Mouse (Mus musculus): ENCODE data around the gene Lsp1. TPM values are rescaled to one million over a fixed set of nuclear protein-coding genes. Genes with fewer than 3 reads are reported as not detected.

The Lsp1 gene
- polyA plus RNA-seq, 1 experiment from 2014 or later = 3.7 TPM

GRCm38 (mm10) chr7:142470808-142471413, 10.3 kb downstream of the Lsp1 start:
- peaks cover 6% of the 10 kb centered on the region; the same call in 1 of the 2 replicates for H3K4me1 ChIP-seq
- ATAC-seq (replicated peaks) = no peak
- H3K36me3 ChIP-seq (replicated peaks) = no peaks in the 10 kb centered on the region
- no peak overlapping the region for H3K4me3 ChIP-seq
- 27% methylated on average over 4 of the region's 4 CpGs for WGBS
- H3K4me2 ChIP-seq = no peak overlapping the region
- no peaks in the 10 kb centered on the region for H3K9me3 ChIP-seq
- no peak overlapping the region for H3K27ac ChIP-seq
- H3K27me3 ChIP-seq (replicated peaks) = no peaks in the 10 kb centered on the region
- H3K9ac ChIP-seq = no peak overlapping the region

GRCm38 (mm10) chr7:142471414-142471861, 10.8 kb downstream of the Lsp1 start:
- 39% methylated on average over 6 of the region's 6 CpGs for WGBS
- Histone ChIP-seq H3K36me3 (replicated peaks) (no peaks in the 10 kb centered on the region), H3K4me3 (no peak overlapping the region), H3K9me3 (no peaks in the 10 kb centered on the region), H3K4me1 (peaks cover 6% of the 10 kb centered on the region; the same call in 1 of the 2 replicates), H3K9ac (no peak overlapping the region), H3K27me3 (replicated peaks) (no peaks in the 10 kb centered on the region), H3K4me2 (no peak overlapping the region), H3K27ac (no peak overlapping the region)
- no peak for ATAC-seq (replicated peaks)

GRCm38 (mm10) chr7:142471884-142472570, 11.4 kb downstream of the Lsp1 start:
- no peak for ATAC-seq (replicated peaks)
- no peak overlapping the region for H3K4me2 ChIP-seq
- no peak overlapping the region for H3K9ac ChIP-seq
- H3K4me3 ChIP-seq = no peak overlapping the region
- H3K27ac ChIP-seq = no peak overlapping the region
- H3K4me1 ChIP-seq = peaks cover 6% of the 10 kb centered on the region; the same call in 1 of the 2 replicates
- 35% methylated on average over 15 of the region's 15 CpGs for WGBS
- H3K9me3 ChIP-seq = no peaks in the 10 kb centered on the region
- no peaks in the 10 kb centered on the region for H3K36me3 ChIP-seq (replicated peaks)
- H3K27me3 ChIP-seq (replicated peaks) = no peaks in the 10 kb centered on the region

GRCm38 (mm10) chr7:142472936-142473335, 12.3 kb downstream of the Lsp1 start:
- WGBS = 92% methylated on average over 4 of the region's 4 CpGs
- H3K27me3 ChIP-seq (replicated peaks) = no peaks in the 10 kb centered on the region
- no peak for ATAC-seq (replicated peaks)
- peaks cover 6% of the 10 kb centered on the region; the same call in 1 of the 2 replicates for H3K4me1 ChIP-seq
- no peak overlapping the region for H3K4me2 ChIP-seq
- no peak overlapping the region for H3K9ac ChIP-seq
- H3K36me3 ChIP-seq (replicated peaks) = no peaks in the 10 kb centered on the region
- no peak overlapping the region for H3K4me3 ChIP-seq
- H3K9me3 ChIP-seq = no peaks in the 10 kb centered on the region
- no peak overlapping the region for H3K27ac ChIP-seq

- no peaks in the 10 kb centered on the region for H3K9me3 ChIP-seq
- no peak overlapping the region for H3K27ac ChIP-seq
- ATAC-seq (replicated peaks) = no peak
- peaks cover 6% of the 10 kb centered on the region; the same call in 1 of the 2 replicates for H3K4me1 ChIP-seq
- no peak overlapping the region for H3K9ac ChIP-seq
- WGBS = 95% methylated on average over 2 of the region's 2 CpGs
- no peaks in the 10 kb centered on the region for H3K36me3 ChIP-seq (replicated peaks)
- no peak overlapping the region for H3K4me2 ChIP-seq
- no peak overlapping the region for H3K4me3 ChIP-seq
- H3K27me3 ChIP-seq (replicated peaks) = no peaks in the 10 kb centered on the region
Measured at GRCm38 (mm10) chr7:142473476-142473875, 12.9 kb downstream of the Lsp1 start.

GRCm38 (mm10) chr7:142474799-142475198, 14.2 kb downstream of the Lsp1 start:
- Histone ChIP-seq H3K4me3 (no peak overlapping the region), H3K4me2 (no peak overlapping the region), H3K9me3 (no peaks in the 10 kb centered on the region), H3K9ac (no peak overlapping the region), H3K27me3 (replicated peaks) (no peaks in the 10 kb centered on the region), H3K4me1 (peaks cover 6% of the 10 kb centered on the region; the same call in 1 of the 2 replicates), H3K36me3 (replicated peaks) (no peaks in the 10 kb centered on the region), H3K27ac (no peak overlapping the region)
- WGBS = 89% methylated on average over 14 of the region's 14 CpGs
- no peak for ATAC-seq (replicated peaks)

GRCm38 (mm10) chr7:142475641-142476040, 15.0 kb downstream of the Lsp1 start:
- Histone ChIP-seq H3K4me1 (peaks cover 6% of the 10 kb centered on the region; the same call in 1 of the 2 replicates), H3K27me3 (replicated peaks) (no peaks in the 10 kb centered on the region), H3K4me2 (no peak overlapping the region), H3K9me3 (no peaks in the 10 kb centered on the region), H3K4me3 (no peak overlapping the region), H3K36me3 (replicated peaks) (no peaks in the 10 kb centered on the region), H3K27ac (no peak overlapping the region), H3K9ac (no peak overlapping the region)
- WGBS = 63% methylated on average over 7 of the region's 7 CpGs
- ATAC-seq (replicated peaks) = no peak

- Histone ChIP-seq H3K9me3 (no peaks in the 10 kb centered on the region), H3K4me3 (no peak overlapping the region), H3K27ac (no peak overlapping the region), H3K4me2 (no peak overlapping the region), H3K9ac (no peak overlapping the region), H3K4me1 (peaks cover 8% of the 10 kb centered on the region), H3K27me3 (replicated peaks) (no peaks in the 10 kb centered on the region), H3K36me3 (replicated peaks) (no peaks in the 10 kb centered on the region)
- ATAC-seq (replicated peaks) = no peak
- 88% methylated on average over 5 of the region's 5 CpGs for WGBS
Measured at GRCm38 (mm10) chr7:142476271-142476670, 15.7 kb downstream of the Lsp1 start.

GRCm38 (mm10) chr7:142476795-142477452, 16.3 kb downstream of the Lsp1 start:
- Histone ChIP-seq H3K4me3 (no peak overlapping the region), H3K9ac (no peak overlapping the region), H3K9me3 (no peaks in the 10 kb centered on the region), H3K4me1 (peaks cover 12% of the 10 kb centered on the region), H3K27me3 (replicated peaks) (no peaks in the 10 kb centered on the region), H3K36me3 (replicated peaks) (no peaks in the 10 kb centered on the region), H3K4me2 (no peak overlapping the region), H3K27ac (no peak overlapping the region)
- no peak for ATAC-seq (replicated peaks)
- 88% methylated on average over 13 of the region's 13 CpGs for WGBS

- no peaks in the 10 kb centered on the region for H3K9me3 ChIP-seq
- H3K4me1 ChIP-seq = peaks cover 13% of the 10 kb centered on the region
- ATAC-seq (replicated peaks) = no peak
- no peaks in the 10 kb centered on the region for H3K27me3 ChIP-seq (replicated peaks)
- H3K36me3 ChIP-seq (replicated peaks) = no peaks in the 10 kb centered on the region
- H3K4me3 ChIP-seq = no peak overlapping the region
- no peak overlapping the region for H3K4me2 ChIP-seq
- no peak overlapping the region for H3K27ac ChIP-seq
- no peak overlapping the region for H3K9ac ChIP-seq
- 91% methylated on average over 6 of the region's 6 CpGs for WGBS
Measured at GRCm38 (mm10) chr7:142478001-142478400, 17.4 kb downstream of the Lsp1 start.

GRCm38 (mm10) chr7:142478574-142478973, 18.0 kb downstream of the Lsp1 start:
- Histone ChIP-seq H3K27me3 (replicated peaks) (no peaks in the 10 kb centered on the region), H3K4me2 (no peak overlapping the region), H3K36me3 (replicated peaks) (no peaks in the 10 kb centered on the region), H3K4me3 (no peak overlapping the region), H3K27ac (no peak overlapping the region), H3K9me3 (no peaks in the 10 kb centered on the region), H3K9ac (no peak overlapping the region), H3K4me1 (peaks cover 17% of the 10 kb centered on the region)
- WGBS = 39% methylated on average over 2 of the region's 2 CpGs
- ATAC-seq (replicated peaks) = no peak

GRCm38 (mm10) chr7:142479307-142479706, 18.7 kb downstream of the Lsp1 start:
- H3K4me1 ChIP-seq = peaks cover 17% of the 10 kb centered on the region
- ATAC-seq (replicated peaks) = no peak
- H3K4me3 ChIP-seq = no peak overlapping the region
- H3K27me3 ChIP-seq (replicated peaks) = no peaks in the 10 kb centered on the region
- H3K4me2 ChIP-seq = no peak overlapping the region
- H3K9me3 ChIP-seq = no peaks in the 10 kb centered on the region
- H3K27ac ChIP-seq = no peak overlapping the region
- H3K9ac ChIP-seq = no peak overlapping the region
- H3K36me3 ChIP-seq (replicated peaks) = no peaks in the 10 kb centered on the region
